Mouse (Mus musculus): ENCODE data around the gene Bex4.

Bex4 gene

GRCm38 (mm10) chrX:136183107-136183506 lies 44.3 kb downstream of the Bex4 start:
- DNase-seq (ENCODE audit: low spot score), result no peak
